Mouse (Mus musculus): ENCODE measurements around the gene Pcdh7. TPM values are rescaled to one million over a fixed set of nuclear protein-coding genes. Genes with fewer than 3 reads are reported as not detected.

Gene Pcdh7
- polyA plus RNA-seq, 1 experiment from 2014 or later, result 6.5 TPM

- no peak for ATAC-seq (ENCODE audit: low FRiP score, low TSS enrichment)
- Histone ChIP-seq H3K9ac (ENCODE audit: low read depth, low read length) (no peak overlapping the region), H3K27ac (ENCODE audit: low read depth, low read length) (no peak overlapping the region), H3K36me3 (ENCODE audit: control insufficient read depth, insufficient read depth, low read length) (no peaks in the 10 kb centered on the region), H3K27me3 (ENCODE audit: control insufficient read depth, insufficient read depth, low read length) (no peaks in the 10 kb centered on the region), H3K4me3 (ENCODE audit: low read length) (no peak overlapping the region), H3K4me1 (ENCODE audit: control insufficient read depth, insufficient read depth, low read length) (no peaks in the 10 kb centered on the region), H3K9me3 (ENCODE audit: control insufficient read depth, low read length) (no peaks in the 10 kb centered on the region), H3K4me2 (replicated peaks; ENCODE audit: low read depth, low read length) (no peak overlapping the region)
- WGBS, result 30% methylated on average over 6 of the region's 6 CpGs
These were observed 25.2 kb downstream of the Pcdh7 start for GRCm38 (mm10) chr5:57742924-57743323.

- 72% methylated on average over 2 of the region's 2 CpGs for WGBS
- Histone ChIP-seq H3K27ac (ENCODE audit: low read depth, low read length) (no peak overlapping the region), H3K4me1 (ENCODE audit: control insufficient read depth, insufficient read depth, low read length) (no peaks in the 10 kb centered on the region), H3K27me3 (ENCODE audit: control insufficient read depth, insufficient read depth, low read length) (no peaks in the 10 kb centered on the region), H3K9ac (ENCODE audit: low read depth, low read length) (no peak overlapping the region), H3K4me2 (replicated peaks; ENCODE audit: low read depth, low read length) (no peak overlapping the region), H3K9me3 (ENCODE audit: control insufficient read depth, low read length) (no peaks in the 10 kb centered on the region), H3K36me3 (ENCODE audit: control insufficient read depth, insufficient read depth, low read length) (no peaks in the 10 kb centered on the region), H3K4me3 (ENCODE audit: low read length) (no peak overlapping the region)
- ATAC-seq (ENCODE audit: low FRiP score, low TSS enrichment), result no peak
These were observed 26.3 kb downstream of the Pcdh7 start for GRCm38 (mm10) chr5:57743956-57744661.

- ATAC-seq (ENCODE audit: low FRiP score, low TSS enrichment), result no peak
- no peaks in the 10 kb centered on the region for H3K36me3 ChIP-seq (ENCODE audit: control insufficient read depth, insufficient read depth, low read length)
- H3K27ac ChIP-seq (ENCODE audit: low read depth, low read length), result no peak overlapping the region
- H3K4me2 ChIP-seq (replicated peaks; ENCODE audit: low read depth, low read length), result no peak overlapping the region
- no peak overlapping the region for H3K9ac ChIP-seq (ENCODE audit: low read depth, low read length)
- WGBS, result 77% methylated on average over 1 of the region's 1 CpGs
- no peaks in the 10 kb centered on the region for H3K9me3 ChIP-seq (ENCODE audit: control insufficient read depth, low read length)
- H3K27me3 ChIP-seq (ENCODE audit: control insufficient read depth, insufficient read depth, low read length), result no peaks in the 10 kb centered on the region
- H3K4me1 ChIP-seq (ENCODE audit: control insufficient read depth, insufficient read depth, low read length), result no peaks in the 10 kb centered on the region
- H3K4me3 ChIP-seq (ENCODE audit: low read length), result no peak overlapping the region
These were observed 28.1 kb downstream of the Pcdh7 start for GRCm38 (mm10) chr5:57745879-57746278.

- 75% methylated on average over 1 of the region's 1 CpGs for WGBS
- no peaks in the 10 kb centered on the region for H3K36me3 ChIP-seq (ENCODE audit: control insufficient read depth, insufficient read depth, low read length)
- no peak overlapping the region for H3K9ac ChIP-seq (ENCODE audit: low read depth, low read length)
- H3K4me1 ChIP-seq (ENCODE audit: control insufficient read depth, insufficient read depth, low read length), result no peaks in the 10 kb centered on the region
- no peak for ATAC-seq (ENCODE audit: low FRiP score, low TSS enrichment)
- no peak overlapping the region for H3K4me3 ChIP-seq (ENCODE audit: low read length)
- no peak overlapping the region for H3K27ac ChIP-seq (ENCODE audit: low read depth, low read length)
- no peaks in the 10 kb centered on the region for H3K9me3 ChIP-seq (ENCODE audit: control insufficient read depth, low read length)
- no peaks in the 10 kb centered on the region for H3K27me3 ChIP-seq (ENCODE audit: control insufficient read depth, insufficient read depth, low read length)
- no peak overlapping the region for H3K4me2 ChIP-seq (replicated peaks; ENCODE audit: low read depth, low read length)
These were observed 32.6 kb downstream of the Pcdh7 start for GRCm38 (mm10) chr5:57750320-57750719.

- Histone ChIP-seq H3K4me3 (ENCODE audit: low read length) (no peak overlapping the region), H3K27ac (ENCODE audit: low read depth, low read length) (no peak overlapping the region), H3K36me3 (ENCODE audit: control insufficient read depth, insufficient read depth, low read length) (no peaks in the 10 kb centered on the region), H3K4me1 (ENCODE audit: control insufficient read depth, insufficient read depth, low read length) (peaks cover 5% of the 10 kb centered on the region; the same call in 1 of the 2 replicates), H3K9me3 (ENCODE audit: control insufficient read depth, low read length) (no peaks in the 10 kb centered on the region), H3K9ac (ENCODE audit: low read depth, low read length) (no peak overlapping the region), H3K4me2 (replicated peaks; ENCODE audit: low read depth, low read length) (no peak overlapping the region), H3K27me3 (ENCODE audit: control insufficient read depth, insufficient read depth, low read length) (no peaks in the 10 kb centered on the region)
- 38% methylated on average over 1 of the region's 1 CpGs for WGBS
- no peak for ATAC-seq (ENCODE audit: low FRiP score, low TSS enrichment)
These were observed 38.0 kb downstream of the Pcdh7 start for GRCm38 (mm10) chr5:57755791-57756190.

- peak; percentile 26; the same call in 1 of the 2 replicates for ATAC-seq (ENCODE audit: low FRiP score, low TSS enrichment)
- Histone ChIP-seq H3K9me3 (ENCODE audit: control insufficient read depth, low read length) (no peaks in the 10 kb centered on the region), H3K9ac (ENCODE audit: low read depth, low read length) (no peak overlapping the region), H3K4me1 (ENCODE audit: control insufficient read depth, insufficient read depth, low read length) (peaks cover 5% of the 10 kb centered on the region; the same call in 1 of the 2 replicates), H3K4me3 (ENCODE audit: low read length) (no peak overlapping the region), H3K27ac (ENCODE audit: low read depth, low read length) (peak overlapping the region; percentile 25; the same call in 1 of the 2 replicates), H3K27me3 (ENCODE audit: control insufficient read depth, insufficient read depth, low read length) (no peaks in the 10 kb centered on the region), H3K4me2 (replicated peaks; ENCODE audit: low read depth, low read length) (no peak overlapping the region), H3K36me3 (ENCODE audit: control insufficient read depth, insufficient read depth, low read length) (no peaks in the 10 kb centered on the region)
- WGBS, result 50% methylated on average over 4 of the region's 4 CpGs
These were observed 39.1 kb downstream of the Pcdh7 start for GRCm38 (mm10) chr5:57756726-57757424.

- Histone ChIP-seq H3K27ac (ENCODE audit: low read depth, low read length) (peak overlapping the region; percentile 25; the same call in 1 of the 2 replicates), H3K4me1 (ENCODE audit: control insufficient read depth, insufficient read depth, low read length) (peaks cover 5% of the 10 kb centered on the region; the same call in 1 of the 2 replicates), H3K4me3 (ENCODE audit: low read length) (no peak overlapping the region), H3K4me2 (replicated peaks; ENCODE audit: low read depth, low read length) (no peak overlapping the region), H3K27me3 (ENCODE audit: control insufficient read depth, insufficient read depth, low read length) (no peaks in the 10 kb centered on the region), H3K9ac (ENCODE audit: low read depth, low read length) (no peak overlapping the region), H3K9me3 (ENCODE audit: control insufficient read depth, low read length) (no peaks in the 10 kb centered on the region), H3K36me3 (ENCODE audit: control insufficient read depth, insufficient read depth, low read length) (no peaks in the 10 kb centered on the region)
- peak; percentile 81 for ATAC-seq (ENCODE audit: low FRiP score, low TSS enrichment)
- WGBS, result 23% methylated on average over 4 of the region's 4 CpGs
These were observed 39.7 kb downstream of the Pcdh7 start for GRCm38 (mm10) chr5:57757436-57757898.

GRCm38 (mm10) chr5:57758968-57759367 lies 41.2 kb downstream of the Pcdh7 start:
- H3K27me3 ChIP-seq (ENCODE audit: control insufficient read depth, insufficient read depth, low read length), result no peaks in the 10 kb centered on the region
- no peak for ATAC-seq (ENCODE audit: low FRiP score, low TSS enrichment)

More at GRCm38 (mm10) chr5:57758968-57759367, 41.2 kb downstream of the Pcdh7 start:
- Histone ChIP-seq H3K9ac (ENCODE audit: low read depth, low read length) (no peak overlapping the region), H3K9me3 (ENCODE audit: control insufficient read depth, low read length) (no peaks in the 10 kb centered on the region), H3K4me3 (ENCODE audit: low read length) (no peak overlapping the region), H3K4me1 (ENCODE audit: control insufficient read depth, insufficient read depth, low read length) (peaks cover 5% of the 10 kb centered on the region; the same call in 1 of the 2 replicates), H3K36me3 (ENCODE audit: control insufficient read depth, insufficient read depth, low read length) (no peaks in the 10 kb centered on the region), H3K4me2 (replicated peaks; ENCODE audit: low read depth, low read length) (no peak overlapping the region), H3K27ac (ENCODE audit: low read depth, low read length) (no peak overlapping the region)

All from kidney, embryonic 14.5 days (tissue).